Mouse (Mus musculus): ENCODE measurements around the gene Adora2a.
A peak's percentile ranks its signal among the peaks of the same experiment; 100 is the strongest.
"Not testable (repeated sequence)": the region's sequence is repeated elsewhere in the genome, so short reads cannot be mapped to it uniquely, and the experiment has no call there.

The Adora2a gene

DNA sequence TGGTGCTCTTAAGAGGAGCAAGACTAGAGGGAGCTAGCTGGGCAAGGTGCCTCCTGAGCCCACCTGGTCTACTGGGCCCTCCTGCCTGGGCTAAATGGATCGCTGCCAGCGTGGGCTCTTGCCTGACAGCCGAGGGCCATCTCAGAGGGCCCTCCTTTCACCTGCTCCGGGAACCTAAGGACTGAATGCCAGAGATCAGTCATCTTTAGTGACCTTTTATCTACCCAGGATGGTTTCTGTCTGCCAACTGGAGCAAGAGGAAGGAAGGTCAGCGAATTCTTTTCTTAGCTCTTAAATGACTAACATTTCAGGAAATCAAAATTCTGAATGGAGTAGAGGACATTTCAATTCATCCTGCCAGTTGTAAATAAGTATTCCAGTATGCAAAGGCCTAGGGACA, 33.9 kb downstream of the Adora2a start:
- DNase-seq (ENCODE audit: low read depth) = no peak

DNA sequence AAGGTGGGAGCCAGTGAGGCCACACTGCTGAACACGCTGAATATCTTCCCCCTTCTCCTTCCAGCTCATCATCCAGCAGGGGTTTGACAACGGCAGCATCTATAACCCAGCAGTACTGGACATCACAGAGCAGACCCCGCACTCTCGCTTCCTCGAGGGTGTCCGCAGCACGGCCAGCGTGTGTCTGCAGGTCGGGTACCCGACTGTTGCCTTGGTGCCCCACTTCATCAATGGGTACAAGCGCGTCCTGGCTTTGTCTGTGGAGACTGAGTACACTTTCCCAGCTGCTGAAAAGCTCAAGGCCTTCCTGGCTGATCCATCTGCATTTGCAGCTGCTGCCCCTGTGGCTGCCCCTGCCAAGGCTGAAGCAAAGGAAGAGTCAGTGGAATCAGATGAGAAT, 35.9 kb downstream of the Adora2a start:
- no peak for DNase-seq (ENCODE audit: low read depth)

DNA sequence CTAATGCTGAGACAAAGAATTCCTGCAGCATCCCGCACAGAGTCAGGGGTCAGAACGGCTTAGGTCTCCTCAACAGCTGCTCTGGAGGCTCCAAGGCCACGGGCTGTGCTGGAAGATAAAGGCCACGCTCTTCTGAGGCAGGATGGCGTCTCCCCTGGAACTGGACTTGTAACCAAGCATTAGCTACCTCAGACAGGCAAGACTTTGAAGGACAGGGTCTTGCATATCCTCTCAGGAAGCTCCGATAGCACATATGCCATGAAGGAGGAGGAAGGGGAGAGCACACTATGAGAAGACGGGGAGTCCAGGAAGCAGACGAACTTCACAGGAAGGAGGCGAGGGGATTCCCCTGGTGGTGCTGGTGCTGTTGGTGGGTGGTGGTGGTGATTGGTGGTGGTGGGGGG, 37.2 kb downstream of the Adora2a start:
- DNase-seq (ENCODE audit: low read depth) = not testable (repeated sequence)

DNA sequence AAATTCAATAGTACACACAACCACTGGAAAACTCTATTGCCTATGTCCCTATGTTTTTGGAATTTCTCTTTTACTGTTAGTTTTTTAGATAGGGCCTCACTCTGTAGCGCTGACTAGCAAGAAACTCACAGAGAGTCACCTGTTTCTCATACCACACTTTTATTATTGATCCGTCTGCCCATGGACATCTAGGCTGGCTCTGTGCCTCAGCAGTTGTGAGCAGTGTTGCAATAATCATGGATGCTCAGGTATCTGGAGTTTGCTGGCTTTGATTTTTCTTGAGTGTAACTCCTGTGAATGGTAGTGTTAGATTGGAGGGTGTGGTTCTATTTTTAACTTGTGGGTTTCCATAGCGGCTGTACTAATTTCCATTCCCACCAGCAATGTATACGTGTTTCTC, 38.7 kb downstream of the Adora2a start:
- DNase-seq (ENCODE audit: low read depth) = no peak

DNA sequence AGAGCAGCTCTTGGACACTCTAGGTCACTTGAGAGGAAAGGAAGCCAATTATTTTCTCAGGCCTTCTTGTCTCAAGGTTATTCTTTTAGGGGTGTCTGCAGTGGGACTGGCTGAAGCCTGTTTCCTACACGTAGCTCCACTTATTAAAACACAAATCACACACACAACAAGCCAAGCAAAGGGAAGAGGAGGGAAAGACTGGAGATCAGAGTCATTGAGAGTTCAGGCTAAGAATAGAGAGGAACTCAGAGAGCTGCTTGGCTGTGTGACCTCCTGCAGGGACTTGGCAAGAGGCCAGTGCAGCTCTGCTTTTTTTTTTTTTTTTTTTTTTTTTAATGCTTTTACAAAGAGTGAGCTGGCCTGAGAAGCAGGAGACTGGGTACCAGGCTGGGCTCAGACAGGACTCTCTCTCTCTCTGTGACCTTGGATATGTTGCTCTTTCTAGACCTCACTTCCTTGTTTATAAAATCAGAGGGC, 47.6 kb downstream of the Adora2a start:
- DNase-seq (ENCODE audit: low read depth) = peak; percentile 62

DNA sequence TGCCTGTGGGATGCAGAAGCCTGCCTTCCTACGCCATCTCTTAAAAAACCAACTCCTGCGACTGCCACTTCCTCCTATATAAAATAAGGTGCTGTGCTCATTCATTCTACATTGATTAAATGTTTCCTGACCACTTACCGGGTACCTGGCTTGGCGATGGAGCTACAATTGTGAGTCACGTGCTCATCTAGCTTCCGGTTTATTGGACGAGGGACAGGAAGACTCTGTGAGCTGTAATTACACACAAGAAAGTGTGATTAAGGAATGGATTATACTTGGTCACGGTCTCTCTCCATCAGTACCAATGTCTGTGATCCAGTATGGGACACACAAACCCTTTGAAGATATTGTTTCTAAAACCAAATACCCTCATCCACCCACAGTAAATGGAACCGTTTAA, 48.1 kb downstream of the Adora2a start:
- no peak for DNase-seq (ENCODE audit: low read depth)

DNA sequence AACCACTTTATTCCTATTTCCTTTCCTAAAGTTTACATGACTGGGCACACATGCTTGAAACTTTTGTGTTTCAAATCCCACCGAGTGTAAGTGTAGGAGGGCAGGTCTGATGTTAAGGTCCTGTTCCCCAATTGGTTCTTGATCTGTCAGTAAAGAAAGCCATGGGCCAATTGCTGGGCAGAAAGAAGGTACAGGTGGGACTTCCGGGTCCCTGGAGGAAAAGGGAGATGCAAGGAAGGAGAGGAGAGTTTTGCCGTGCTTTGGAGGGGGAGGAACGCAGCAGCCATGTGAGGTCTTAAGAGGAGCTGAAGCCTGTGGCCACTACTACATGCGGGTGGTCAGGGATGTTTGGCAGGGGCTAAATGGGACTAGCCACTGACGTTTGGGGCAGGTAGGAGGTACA, 48.6 kb downstream of the Adora2a start:
- DNase-seq (ENCODE audit: low read depth) = peak; percentile 41

DNA sequence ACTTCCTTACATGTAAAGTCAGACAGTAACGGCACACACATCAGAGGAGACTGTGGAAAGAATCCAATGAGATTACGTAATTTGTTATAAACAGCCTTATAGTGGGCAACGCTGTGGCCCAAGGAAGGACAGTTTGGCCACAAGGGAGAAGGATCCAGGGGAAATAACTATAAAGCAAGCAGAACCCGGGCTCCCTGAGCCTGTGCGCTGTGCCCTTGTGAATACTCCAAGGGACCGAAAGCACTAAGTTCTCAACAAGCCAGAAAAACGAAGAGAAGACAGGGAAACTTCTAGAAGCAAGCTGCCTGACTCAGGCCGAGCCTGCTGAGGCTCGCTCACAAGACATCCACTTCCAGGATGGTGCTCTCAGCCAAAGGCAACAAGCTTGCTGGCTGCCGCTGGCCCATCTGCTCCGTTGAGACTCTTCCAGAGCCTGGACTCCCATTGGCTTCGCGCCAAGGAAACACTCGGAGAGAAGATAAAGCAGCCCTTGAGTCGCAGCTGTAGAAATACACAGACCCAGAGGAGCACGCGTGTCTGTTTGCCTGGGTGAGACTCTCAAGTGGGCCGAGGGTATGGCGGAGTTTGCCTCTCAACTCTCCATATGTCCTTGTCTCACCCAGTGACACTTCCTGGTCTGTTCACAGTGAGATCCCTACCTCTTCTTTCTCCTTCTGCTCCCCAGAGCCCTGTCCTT, 57.1 kb downstream of the Adora2a start:
- peak; percentile 31 for DNase-seq (ENCODE audit: low read depth)

DNA sequence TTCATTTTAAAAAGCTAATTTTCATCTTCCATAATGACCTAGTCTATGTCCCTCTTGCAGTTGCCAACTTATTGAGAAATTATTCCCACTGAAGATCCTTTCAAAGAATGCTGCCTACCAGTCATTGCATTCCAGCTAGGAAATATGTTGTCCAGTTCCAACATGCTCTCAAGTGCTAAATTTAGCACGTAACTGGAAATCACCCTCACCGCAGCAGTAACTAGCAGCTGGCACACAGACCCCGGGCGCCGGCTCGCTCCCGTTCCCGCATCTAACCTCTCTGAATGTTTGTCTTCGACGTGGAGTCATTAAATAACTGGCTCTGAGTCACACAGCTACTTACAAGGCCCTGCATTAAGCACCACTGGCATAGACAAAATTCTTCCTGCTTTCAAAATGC, 62.0 kb downstream of the Adora2a start:
- DNase-seq (ENCODE audit: low read depth) = peak; percentile 49

All from NIH3T3 (cell line).